Mouse (Mus musculus) megakaryocyte, embryonic 14.5 days (primary cell): ENCODE data around the gene Tlr5.

ENCODE experiments used
- FLI1 ChIP-seq: IDR thresholded peaks from 2 replicates; pipeline ENCODE4 v1.6.1; 2012; ENCODE audit warnings: low read length, inconsistent platforms, mixed read lengths
- GATA1 ChIP-seq: IDR thresholded peaks from 3 replicates; pipeline ENCODE4 v1.6.1; 2012; ENCODE audit warnings: mixed read lengths, low read length, inconsistent platforms, borderline replicate concordance

DNA sequence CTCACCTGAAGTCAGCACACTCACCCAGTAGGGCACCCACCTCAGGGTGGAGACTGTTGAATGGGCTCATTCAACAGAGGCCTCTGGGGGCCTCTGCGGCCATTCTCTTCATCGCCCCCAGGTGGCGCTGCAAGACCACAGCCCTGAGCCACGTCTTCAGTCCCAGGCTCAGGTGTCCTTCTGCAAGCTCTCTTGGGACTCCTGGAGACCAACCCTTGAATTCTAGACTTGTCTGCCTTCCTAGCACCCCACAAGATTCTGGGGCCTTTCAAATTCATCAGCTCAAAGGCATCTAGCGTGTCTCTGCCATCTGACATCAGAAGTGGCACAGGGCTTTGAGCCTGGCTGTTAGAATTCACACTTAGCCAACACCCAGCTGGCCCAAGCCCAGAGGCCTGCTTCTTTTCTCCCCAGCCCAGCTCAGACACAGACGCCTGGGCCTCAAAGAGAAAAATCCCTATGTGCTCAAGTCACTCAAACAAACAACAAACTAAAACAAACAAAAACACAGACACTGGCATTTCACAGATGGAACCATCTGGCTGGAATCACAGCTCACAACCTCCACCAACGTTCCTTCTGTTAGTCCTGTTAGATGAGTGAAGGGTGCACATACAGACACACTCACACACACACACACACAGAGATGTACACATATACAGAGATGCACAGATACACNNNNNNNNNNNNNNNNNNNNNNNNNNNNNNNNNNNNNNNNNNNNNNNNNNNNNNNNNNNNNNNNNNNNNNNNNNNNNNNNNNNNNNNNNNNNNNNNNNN, 36.6 kb downstream of the Tlr5 start:
- TF ChIP-seq GATA1 (no peak), FLI1 (no peak)
